Mouse (Mus musculus) thymus, postnatal 25 days (tissue): ENCODE measurements around the gene Ptprk.

Experiments used
- DNase-seq: peaks from one replicate; pipeline ENCODE4 v3.0.0; 2022

Ptprk gene

GRCm38 (mm10) chr10:28074653-28075451 lies at the start of gene Ptprk:
Gene Ptprk (plus strand): TSS chr10:28074820.
- DNase-seq = peak; percentile 40

DNA sequence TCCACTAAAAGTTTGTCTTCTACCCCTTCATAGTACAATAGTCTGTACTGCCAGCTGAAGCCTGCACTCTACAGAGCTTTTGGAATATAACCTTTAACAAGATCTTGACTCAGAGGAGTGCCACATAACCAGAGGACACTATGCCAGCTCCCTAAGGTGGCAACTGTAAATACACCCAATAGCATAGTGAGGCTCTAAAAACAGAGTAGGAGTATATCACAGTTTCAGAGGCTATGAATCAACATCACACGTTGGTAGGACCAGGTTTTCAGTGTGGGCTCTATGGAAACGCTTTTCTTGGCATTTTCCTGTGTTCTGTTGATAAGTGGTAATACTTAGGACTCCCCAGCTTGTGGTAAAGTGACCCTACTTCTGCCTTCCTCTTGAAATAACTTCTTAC lies 46.8 kb upstream of the Ptprk start:
- no peak for DNase-seq

GRCm38 (mm10) chr10:28036456-28036855 lies 38.2 kb upstream of the Ptprk start:
- DNase-seq = no peak

- DNase-seq = no peak
These were observed 19.9 kb upstream of the Ptprk start for GRCm38 (mm10) chr10:28054764-28055163.

- DNase-seq = no peak
These were observed 15.4 kb upstream of the Ptprk start for GRCm38 (mm10) chr10:28059222-28059621.

DNA sequence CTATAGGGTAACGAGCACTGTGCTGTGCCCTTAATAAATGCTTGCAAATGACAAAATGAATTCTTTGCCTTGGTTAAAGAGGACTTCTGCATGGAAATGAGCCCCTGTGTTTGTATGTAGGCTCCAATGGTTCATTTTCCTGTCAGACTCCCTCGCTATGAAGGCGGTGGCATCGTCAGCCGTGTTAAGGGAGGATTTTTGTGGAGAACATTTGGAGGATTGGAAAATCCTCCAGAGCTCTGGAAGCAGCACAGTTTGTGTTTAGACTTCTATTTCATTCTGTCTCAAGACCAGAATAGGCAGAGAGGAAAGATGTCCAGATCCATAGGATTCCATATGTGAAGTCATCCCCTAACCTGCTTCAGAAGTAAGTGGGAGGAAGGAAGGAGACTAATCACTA lies 6.6 kb upstream of the Ptprk start:
- DNase-seq = no peak

- DNase-seq = no peak
These were observed 498 bp upstream of the Ptprk start for GRCm38 (mm10) chr10:28073991-28074652.

GRCm38 (mm10) chr10:28075491-28076035 lies 943 bp downstream of the Ptprk start:
- no peak for DNase-seq

DNA sequence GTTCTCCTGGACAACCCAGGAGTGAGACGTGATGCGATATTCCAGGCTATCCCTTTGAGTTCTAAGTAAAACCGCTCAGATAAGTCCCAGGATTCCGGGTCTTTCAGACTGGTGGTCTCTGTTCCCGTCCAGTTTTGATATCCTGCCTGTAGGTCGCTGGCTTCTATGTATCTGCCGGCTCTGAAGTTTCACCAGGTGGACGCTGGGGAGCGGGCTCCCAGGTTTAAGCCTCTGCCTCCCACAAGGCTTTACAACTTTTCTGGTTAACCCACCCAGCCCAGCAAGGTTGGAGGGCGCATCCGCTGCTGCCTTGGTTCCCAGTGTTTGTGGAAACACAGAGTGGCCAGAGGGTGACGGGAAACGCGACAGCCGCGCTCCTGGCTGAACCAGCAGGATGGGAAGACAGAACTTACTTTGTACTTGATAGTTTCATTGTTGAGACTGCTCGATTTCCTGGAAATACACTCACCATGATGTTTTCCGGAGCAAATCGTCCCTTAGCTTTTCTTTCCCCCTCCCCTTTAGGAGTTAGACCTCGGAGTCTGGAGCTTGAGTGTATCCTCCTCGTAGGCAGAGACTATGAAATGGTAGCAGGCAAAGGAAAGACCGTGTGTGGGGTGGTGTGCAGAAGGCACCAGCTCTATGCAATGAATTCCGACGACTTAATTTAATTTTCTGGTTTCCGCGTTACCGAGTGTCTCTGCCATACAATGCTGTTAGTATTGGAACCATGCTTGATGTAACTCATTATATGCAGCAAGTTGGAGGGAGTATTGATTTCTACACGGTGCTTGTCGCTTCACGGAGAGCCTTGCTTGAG lies 1.6 kb downstream of the Ptprk start:
- no peak for DNase-seq

DNA sequence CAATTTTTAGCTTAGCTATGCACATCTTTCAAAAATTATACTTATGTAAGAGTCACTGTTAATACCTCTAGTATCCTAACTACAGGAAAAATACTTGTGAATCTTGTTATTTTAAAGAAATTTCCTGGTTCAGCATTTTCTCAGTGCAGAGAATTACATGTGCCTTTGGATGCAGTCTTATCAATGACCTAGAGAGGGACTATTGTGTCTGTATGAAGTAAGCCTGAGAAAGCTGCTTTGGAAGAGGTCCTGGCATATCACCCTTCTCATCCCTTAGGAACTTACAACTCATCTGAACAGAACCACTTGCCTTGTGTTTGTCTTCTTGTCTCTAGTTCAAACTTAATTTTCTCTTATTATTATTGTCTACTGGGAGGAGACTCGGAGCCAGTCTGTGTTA lies 3.6 kb downstream of the Ptprk start:
- no peak for DNase-seq

GRCm38 (mm10) chr10:28081221-28081620 lies 6.6 kb downstream of the Ptprk start:
- DNase-seq = no peak

DNA sequence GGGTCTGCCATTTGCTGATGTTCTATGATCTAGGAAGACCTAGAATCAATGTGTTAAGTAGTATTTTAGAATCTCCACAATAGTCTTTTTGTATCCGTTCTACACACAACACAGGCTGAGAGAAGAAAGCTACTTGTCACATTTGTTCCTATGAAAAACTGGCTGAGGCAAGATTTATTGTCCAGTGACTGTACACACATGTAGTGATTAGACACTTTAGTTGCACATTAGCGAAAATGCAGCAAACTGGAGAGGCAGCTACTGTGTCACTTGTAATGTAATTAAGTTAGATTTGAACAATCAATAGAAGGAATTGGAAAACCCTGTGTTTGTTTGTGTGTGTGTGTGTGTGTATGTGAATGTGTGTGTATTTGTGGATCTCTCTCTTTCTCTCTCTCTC lies 8.6 kb downstream of the Ptprk start:
- no peak for DNase-seq

DNA sequence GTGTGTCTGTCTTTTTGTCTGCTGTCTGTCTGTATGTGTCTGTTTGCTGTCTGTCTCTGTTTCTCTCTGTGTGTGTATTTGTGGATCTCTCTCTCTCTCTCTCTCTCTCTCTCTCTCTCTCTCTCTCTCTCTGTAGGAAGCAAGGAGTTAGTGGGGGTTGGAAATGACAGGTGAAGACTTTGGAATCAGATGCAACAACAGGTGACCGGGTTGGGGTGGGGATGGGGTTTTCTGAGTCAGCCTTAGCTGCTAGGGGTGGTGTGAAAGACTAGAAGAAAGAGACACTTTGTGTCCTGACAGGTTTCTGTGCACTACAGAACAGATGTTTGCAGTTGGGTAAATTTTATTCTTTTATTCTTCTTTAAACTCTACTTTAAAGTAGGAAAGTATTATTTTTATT lies 9.0 kb downstream of the Ptprk start:
- DNase-seq = no peak

DNA sequence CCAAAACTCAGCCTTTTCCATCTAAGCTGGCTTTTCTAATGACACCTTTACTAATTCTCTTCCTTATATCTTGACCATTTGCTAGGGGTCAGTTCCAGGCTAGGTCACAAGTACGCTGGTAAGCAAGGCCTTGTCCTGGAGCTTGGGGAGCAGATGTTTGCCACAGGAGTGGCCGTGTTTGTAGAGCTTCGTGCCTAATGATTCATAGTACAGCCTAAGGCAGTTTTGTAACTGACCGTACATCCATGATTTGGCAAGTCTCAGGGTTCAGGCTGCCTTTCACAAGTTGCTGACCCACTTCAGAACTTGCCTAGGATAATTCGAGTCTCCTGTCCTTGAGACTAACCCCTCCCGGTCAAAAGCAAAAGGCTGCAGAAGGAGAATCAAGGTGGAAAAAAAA lies 12.7 kb downstream of the Ptprk start:
- no peak for DNase-seq

GRCm38 (mm10) chr10:28087749-28088148 lies 13.1 kb downstream of the Ptprk start:
- DNase-seq = no peak

DNA sequence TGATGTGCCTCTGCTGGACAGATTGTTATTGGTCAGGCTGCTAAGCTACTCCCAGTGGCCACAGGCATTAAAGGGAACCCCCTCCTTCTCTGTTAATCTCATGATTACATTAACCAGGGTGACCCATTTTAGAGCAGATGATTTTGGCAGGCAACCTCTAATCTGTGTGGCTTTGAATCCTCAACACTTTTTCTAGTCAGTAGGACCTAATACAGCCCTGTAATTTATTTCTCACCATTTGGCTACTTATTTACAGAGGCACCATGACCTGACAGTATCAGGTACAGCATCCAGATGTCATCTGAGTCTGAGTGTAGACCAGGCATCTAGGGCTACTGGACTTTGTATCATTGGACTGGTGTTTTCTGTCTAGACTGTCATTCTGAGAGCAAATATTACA lies 21.4 kb downstream of the Ptprk start:
- no peak for DNase-seq

GRCm38 (mm10) chr10:28097637-28098036 lies 23.0 kb downstream of the Ptprk start:
- DNase-seq = no peak

DNA sequence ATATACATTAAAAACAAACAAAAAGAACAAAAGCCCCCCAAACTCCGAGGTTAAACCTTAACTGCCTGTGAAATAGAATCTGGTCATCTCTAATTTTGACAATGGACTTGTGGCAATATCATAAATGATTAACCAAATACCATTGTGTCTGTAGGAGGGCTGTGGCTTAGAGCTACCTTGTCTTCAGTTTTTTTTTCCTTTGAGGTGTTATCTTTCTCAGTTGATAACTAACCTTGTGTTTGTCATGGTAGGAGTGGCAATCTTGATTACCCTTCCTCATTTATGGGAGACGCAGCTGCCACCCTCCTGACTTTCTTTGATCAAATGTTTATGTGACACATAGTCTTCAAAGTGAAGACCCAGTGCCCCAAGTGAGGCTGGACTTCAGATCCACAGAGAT lies 24.3 kb downstream of the Ptprk start:
- DNase-seq = no peak

GRCm38 (mm10) chr10:28103406-28103906 lies 28.8 kb downstream of the Ptprk start:
- DNase-seq = no peak

GRCm38 (mm10) chr10:28103924-28104323 lies 29.3 kb downstream of the Ptprk start:
- DNase-seq = no peak

DNA sequence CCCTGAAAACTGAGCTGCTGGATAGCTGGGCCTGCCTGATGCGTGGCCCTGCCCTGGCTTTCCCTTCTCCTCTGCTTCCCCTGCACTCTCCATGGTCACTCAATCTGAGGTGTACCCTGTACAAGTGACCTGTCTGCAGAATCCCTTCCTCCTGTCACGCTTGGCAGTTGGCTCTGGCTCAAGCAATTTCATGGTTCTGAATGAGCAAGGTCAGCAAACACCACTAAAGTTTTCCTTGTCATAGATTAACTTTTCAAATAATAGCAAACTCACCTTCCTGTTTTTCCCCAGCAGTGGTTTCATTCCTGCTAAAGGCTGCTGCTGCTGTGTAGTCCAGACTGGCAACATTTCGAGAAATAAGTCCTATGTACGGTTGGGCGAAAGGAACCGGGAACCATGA lies 30.6 kb downstream of the Ptprk start:
- no peak for DNase-seq

- no peak for DNase-seq
These were observed 38.4 kb downstream of the Ptprk start for GRCm38 (mm10) chr10:28112826-28113589.
